Mouse (Mus musculus) embryo, embryonic 9.5 days (tissue): ENCODE results near the gene Lipc.

Experiments used
- DNase-seq: peaks from one replicate; pipeline ENCODE4 v3.0.0-alpha.2; 2017; ENCODE audit errors: extremely low spot score

The Lipc gene

GRCm38 (mm10) chr9:70818739-70819138 lies 133.3 kb downstream of the Lipc start:
- DNase-seq: no peak

GRCm38 (mm10) chr9:70817396-70817795 lies 134.6 kb downstream of the Lipc start:
- no peak for DNase-seq

DNA sequence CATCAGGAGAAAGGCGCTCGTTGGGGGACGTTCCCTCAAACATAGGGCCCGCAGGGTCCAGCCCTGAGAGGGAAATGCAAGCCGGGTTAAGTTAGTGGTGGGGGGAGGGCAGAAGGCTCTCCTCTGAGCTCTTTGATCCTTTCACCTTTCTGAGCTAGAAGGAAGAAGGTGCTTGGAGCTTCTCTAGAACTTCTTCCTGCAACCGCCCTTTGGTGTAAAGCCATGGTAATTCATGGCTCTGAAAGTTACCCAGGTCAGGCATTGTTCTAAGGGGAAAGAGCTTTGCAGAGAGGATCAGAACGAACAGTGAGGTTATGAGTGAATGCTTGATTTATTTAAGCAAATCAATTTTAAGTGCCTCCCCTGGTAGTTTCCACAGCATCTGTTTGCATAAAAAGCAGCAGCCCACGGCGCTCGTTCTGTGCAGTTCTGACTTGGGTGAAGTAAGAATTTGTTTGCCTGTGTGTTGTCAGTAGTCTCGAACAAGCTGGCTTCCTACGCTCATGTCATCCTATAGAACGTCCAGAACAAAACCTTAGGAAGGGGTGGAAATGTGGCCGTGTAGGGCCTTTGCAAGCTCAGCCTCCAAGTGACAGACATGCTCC lies 135.2 kb downstream of the Lipc start:
- no peak for DNase-seq

DNA sequence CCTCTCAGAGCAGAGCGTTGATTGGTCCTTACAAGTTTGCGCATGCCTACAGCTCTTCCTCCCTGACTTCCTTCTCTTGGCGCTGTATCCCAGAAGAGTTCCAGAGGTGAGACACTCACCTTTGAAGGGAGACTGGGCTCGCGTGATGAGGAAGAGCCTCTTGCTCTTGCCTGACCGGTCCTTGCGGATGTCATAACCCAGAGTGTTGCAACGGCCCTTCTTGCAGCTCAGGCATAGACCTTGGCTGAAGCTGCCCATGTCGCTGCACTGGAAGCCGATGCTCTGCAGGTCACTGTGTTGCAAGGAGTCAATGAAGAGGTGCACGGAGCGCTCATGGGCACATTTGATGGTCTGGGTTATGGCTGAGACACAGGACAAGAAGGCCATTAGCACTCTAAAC lies 139.5 kb downstream of the Lipc start:
- no peak for DNase-seq

GRCm38 (mm10) chr9:70807714-70808113 lies 144.3 kb downstream of the Lipc start:
- DNase-seq: no peak

GRCm38 (mm10) chr9:70806069-70806468 lies 146.0 kb downstream of the Lipc start:
- DNase-seq: no peak

- no peak for DNase-seq
Measured at GRCm38 (mm10) chr9:70802816-70803215, 149.2 kb downstream of the Lipc start.

GRCm38 (mm10) chr9:70801761-70802160 lies 150.3 kb downstream of the Lipc start:
- no peak for DNase-seq

GRCm38 (mm10) chr9:70800588-70801315 lies 151.3 kb downstream of the Lipc start:
- DNase-seq: no peak

DNA sequence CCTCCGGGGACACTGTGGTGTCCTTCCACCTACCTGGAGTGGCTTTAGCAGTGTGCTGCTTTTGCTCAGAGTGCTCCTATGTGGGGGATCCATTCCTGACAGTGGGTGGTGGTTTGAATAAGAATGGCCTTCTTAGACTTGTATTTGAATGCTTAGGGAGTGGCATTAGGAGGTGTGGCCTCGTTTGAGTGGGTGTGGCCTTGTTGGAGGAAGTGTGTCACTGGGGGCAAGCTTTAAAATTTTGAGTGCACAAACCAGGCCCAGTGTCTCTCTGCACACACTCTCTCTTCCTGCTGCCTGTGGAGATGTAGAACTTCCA lies 156.6 kb downstream of the Lipc start:
- no peak for DNase-seq

DNA sequence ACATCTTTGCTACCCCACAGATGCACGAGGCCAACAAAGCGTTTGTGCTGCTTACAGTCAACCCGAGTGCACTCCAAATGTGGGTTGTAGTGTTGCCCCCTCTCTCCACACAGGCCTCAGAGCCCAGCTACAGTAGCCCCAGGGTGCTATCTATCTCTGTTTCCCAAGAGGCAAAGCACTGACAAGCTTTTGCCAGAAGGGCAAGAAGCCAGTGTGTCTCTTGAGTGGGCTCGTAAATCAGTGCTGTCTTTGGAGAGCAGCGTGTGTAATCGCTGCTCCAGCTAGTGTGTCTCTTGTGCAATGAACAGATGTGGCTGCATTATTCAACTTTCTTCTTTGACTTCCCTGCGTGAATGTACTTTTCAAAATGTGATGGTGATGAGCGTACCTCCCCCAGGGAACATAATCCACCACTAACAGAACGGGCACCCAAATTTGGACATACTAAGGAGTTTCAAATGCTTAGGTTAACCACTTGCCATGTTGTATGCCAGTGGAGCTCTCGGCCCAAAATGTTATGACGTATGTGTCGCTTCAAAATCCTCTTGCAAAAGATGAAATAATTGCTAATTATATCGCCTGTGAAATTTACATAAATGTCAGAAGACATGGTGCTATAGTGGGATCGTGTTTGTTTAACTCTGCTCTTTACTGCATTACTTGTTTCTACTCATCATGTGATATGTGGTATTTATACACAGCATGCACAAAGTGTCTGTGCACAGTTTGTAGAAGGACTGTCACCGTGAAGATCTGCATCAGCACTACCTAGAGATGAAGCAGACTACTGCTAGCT lies 157.2 kb downstream of the Lipc start:
- DNase-seq: no peak

DNA sequence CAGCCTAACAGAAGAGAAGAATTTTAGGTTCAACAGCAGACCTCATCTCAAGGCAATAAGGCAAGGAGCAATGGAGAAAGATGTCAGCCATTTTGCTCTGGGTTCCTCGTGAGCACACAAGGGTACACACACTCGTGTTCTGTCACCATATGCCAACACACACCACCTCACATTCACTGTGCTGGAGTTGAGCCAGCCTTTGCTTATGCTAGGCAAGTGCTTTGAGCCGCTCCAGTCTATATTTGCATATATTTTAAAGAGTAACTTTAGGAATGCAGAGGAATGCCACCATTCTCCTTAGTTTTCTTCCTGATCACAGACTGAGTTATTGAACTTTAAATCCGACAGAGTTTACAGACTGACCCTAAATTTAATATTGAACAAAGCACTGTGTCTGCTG lies 161.4 kb downstream of the Lipc start:
- DNase-seq: no peak

GRCm38 (mm10) chr9:70788705-70789104 lies 163.3 kb downstream of the Lipc start:
- no peak for DNase-seq

GRCm38 (mm10) chr9:70782191-70782590 lies 169.8 kb downstream of the Lipc start:
- no peak for DNase-seq

DNA sequence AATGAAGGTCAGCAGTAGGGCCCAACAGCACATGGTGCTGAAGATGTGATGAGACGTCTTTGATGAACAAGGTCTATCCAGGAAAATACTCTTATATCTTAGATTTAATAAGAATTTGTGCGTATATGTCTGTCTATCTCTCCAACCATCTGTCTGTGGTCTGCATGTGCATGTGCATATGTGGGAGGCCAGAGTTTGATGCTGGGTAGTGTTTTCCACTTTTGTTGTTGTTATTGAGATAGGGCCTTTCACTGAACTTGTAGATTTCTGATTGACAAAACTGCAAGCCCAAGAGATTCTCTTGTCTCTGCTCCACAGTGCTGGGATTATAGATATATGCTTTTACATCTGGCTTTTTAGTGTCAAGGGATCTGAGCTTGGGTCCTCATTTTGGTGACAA lies 176.5 kb downstream of the Lipc start:
- DNase-seq: no peak

DNA sequence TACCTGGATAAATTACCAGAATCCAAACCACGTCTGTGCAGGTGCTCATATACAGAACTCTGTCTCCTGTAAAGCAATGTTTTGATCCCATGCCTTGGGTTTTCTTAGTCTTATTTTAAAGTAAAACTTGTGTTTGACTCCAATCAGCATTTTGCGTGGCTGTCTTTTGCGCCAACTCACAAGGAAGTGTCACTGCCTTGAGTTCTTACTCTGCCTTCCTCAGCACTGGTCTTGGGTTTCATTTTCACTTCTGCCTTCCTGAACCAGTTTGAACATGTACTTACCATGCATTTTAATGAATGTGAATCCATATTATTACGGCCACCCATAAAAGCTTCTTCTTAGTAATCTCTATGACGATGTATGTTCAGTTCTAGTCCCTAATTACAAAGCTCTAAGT lies 191.1 kb downstream of the Lipc start:
- no peak for DNase-seq

GRCm38 (mm10) chr9:70751504-70752222 lies 200.4 kb downstream of the Lipc start:
- no peak for DNase-seq
